Mouse (Mus musculus) forebrain, postnatal 0 days (tissue): ENCODE data around the gene Gfod2. TPM values are rescaled to one million over a fixed set of nuclear protein-coding genes. Genes with fewer than 3 reads are reported as not detected.

Experiments used
- ATAC-seq: fragments of 200-750 bp; cut with Nextera tagmentation; 2 replicates; pipeline ENCODE4 v1.8.0; 2017; ENCODE audit warnings: mild to moderate bottlenecking, moderate library complexity
- DNase-seq: peaks from one replicate; pipeline ENCODE4 v3.0.0-alpha.2; 2015
- H3K27ac ChIP-seq: fragments of 300-500 bp; sonication (generic); 2 replicates; pipeline ENCODE4 v1.5.1; 2014; ENCODE audit warnings: low read depth, mild to moderate bottlenecking, antibody characterized with exemption, low read length, moderate library complexity, mixed read lengths
- H3K27me3 ChIP-seq: fragments of 300-500 bp; sonication (generic); 2 replicates; pipeline ENCODE4 v1.6.1; 2014; ENCODE audit warnings: mild to moderate bottlenecking, low read length, mixed read lengths; ENCODE audit not compliant: insufficient read depth
- H3K36me3 ChIP-seq: fragments of 300-500 bp; sonication (generic); 2 replicates; pipeline ENCODE4 v1.6.1; 2014; ENCODE audit warnings: mild to moderate bottlenecking, moderate library complexity; ENCODE audit not compliant: insufficient read depth
- H3K4me1 ChIP-seq: fragments of 300-500 bp; sonication (generic); 2 replicates; pipeline ENCODE4 v1.6.1; 2014; ENCODE audit warnings: antibody characterized with exemption; ENCODE audit not compliant: insufficient read depth
- H3K4me2 ChIP-seq: fragments of 300-500 bp; sonication (generic); 2 replicates; pipeline ENCODE4 v1.6.1; 2014; ENCODE audit warnings: low read depth, mild to moderate bottlenecking, moderate library complexity
- H3K4me3 ChIP-seq: fragments of 300-500 bp; sonication (generic); 2 replicates; pipeline ENCODE4 v1.5.1; 2014; ENCODE audit warnings: low read depth, low read length, mixed read lengths
- H3K9ac ChIP-seq: fragments of 300-500 bp; sonication (generic); 2 replicates; pipeline ENCODE4 v1.6.1; 2014; ENCODE audit warnings: mild to moderate bottlenecking
- H3K9me3 ChIP-seq: fragments of 300-500 bp; sonication (generic); 2 replicates; pipeline ENCODE4 v1.6.1; 2016; ENCODE audit warnings: low read length
- CTCF ChIP-seq: sonication (generic); IDR thresholded peaks from 2 replicates; pipeline ENCODE4 v1.5.1; 2016; ENCODE audit warnings: antibody characterized with exemption, control low read depth, low read depth
- WGBS: fragments of 180-500 bp; shearing (Covaris S2); extraction: QIAGEN DNeasy Blood & Tissue Kit; methylation state at CpG from one replicate; pipeline ENCODE4 v1.1.7; 2014; 5-methylcytosine and 5-hydroxymethylcytosine counted together
- polyA plus RNA-seq: library from polyadenylated mRNA; unstranded; fragments of >200 nt; fragmentation: Nextera tagmentation; extraction: Ambion mirVana; gene quantifications from 2 replicates; pipeline ENCODE4 v1.2.1, GENCODE M21; 2015
- total RNA-seq: library from RNA; depleted of rRNA; stranded (reverse); fragments of >200 nt; gene quantifications from 2 replicates; pipeline ENCODE4 v1.2.3, GENCODE M21; 2014; rRNA removed

Gene Gfod2
- total and polyA plus RNA-seq, 2 experiments from 2014 or later = 51.2 to 71.2 TPM

- DNase-seq (no peak), ATAC-seq (no peak)
- Histone ChIP-seq H3K36me3 (peaks cover 38% of the 10 kb centered on the region), H3K4me3 (no peak overlapping the region), H3K27ac (no peak overlapping the region), H3K4me2 (no peak overlapping the region), H3K4me1 (no peaks in the 10 kb centered on the region), H3K27me3 (no peaks in the 10 kb centered on the region), H3K9me3 (no peaks in the 10 kb centered on the region), H3K9ac (no peak overlapping the region)
- WGBS = 84% methylated on average over 7 of the region's 7 CpGs
- no peak for TF ChIP-seq CTCF
Observed at GRCm38 (mm10) chr8:105685325-105685724, 73.1 kb downstream of the Gfod2 start.

- Histone ChIP-seq H3K9me3 (no peaks in the 10 kb centered on the region), H3K36me3 (peaks cover 84% of the 10 kb centered on the region), H3K4me1 (no peaks in the 10 kb centered on the region), H3K27me3 (no peaks in the 10 kb centered on the region), H3K9ac (no peak overlapping the region), H3K4me3 (no peak overlapping the region), H3K4me2 (no peak overlapping the region), H3K27ac (no peak overlapping the region)
- DNase-seq (no peak), ATAC-seq (no peak)
- 88% methylated on average over 1 of the region's 1 CpGs for WGBS
- TF ChIP-seq CTCF = peak; percentile 48
Observed at GRCm38 (mm10) chr8:105677891-105678290, 80.6 kb downstream of the Gfod2 start.

Other genes starting within 250 kb of the Gfod2 start
- 0.38 and 0.52 TPM in 2 replicates for gene Hsd11b2, start 239.9 kb downstream of the Gfod2 start, total RNA-seq
- gene Hsd11b2, start 239.9 kb downstream of the Gfod2 start, polyA plus RNA-seq = 1.3 and 2.6 TPM in 2 replicates
- gene Atp6v0d1, start 192.6 kb downstream of the Gfod2 start, total RNA-seq = 179 TPM in 2 replicates
- 251 and 275 TPM in 2 replicates for gene Atp6v0d1, start 192.6 kb downstream of the Gfod2 start, polyA plus RNA-seq
- 9.2 and 10.6 TPM in 2 replicates for gene Ripor1, start 153.4 kb downstream of the Gfod2 start, total RNA-seq
- 37.2 and 37.4 TPM in 2 replicates for gene Ripor1, start 153.4 kb downstream of the Gfod2 start, polyA plus RNA-seq
- 39.5 and 52.5 TPM in 2 replicates for gene Ctcf, start 122.1 kb downstream of the Gfod2 start, total RNA-seq
- gene Ctcf, start 122.1 kb downstream of the Gfod2 start, polyA plus RNA-seq = 67.9 and 86.0 TPM in 2 replicates
- gene Agrp, start 121.3 kb downstream of the Gfod2 start, total RNA-seq = 1.5 TPM in 1 of 2 replicates, not detected in the other
- 0.62 and 0.90 TPM in 2 replicates for gene Agrp, start 121.3 kb downstream of the Gfod2 start, polyA plus RNA-seq
- 4.4 and 5.6 TPM in 2 replicates for gene Carmil2, start 72.4 kb downstream of the Gfod2 start, total RNA-seq
- 21.5 and 28.0 TPM in 2 replicates for gene Carmil2, start 72.4 kb downstream of the Gfod2 start, polyA plus RNA-seq
- 24.1 and 35.0 TPM in 2 replicates for gene Acd, start 57.6 kb downstream of the Gfod2 start, total RNA-seq
- 90.0 and 95.7 TPM in 2 replicates for gene Acd, start 57.6 kb downstream of the Gfod2 start, polyA plus RNA-seq
- gene Pard6a, start 57.5 kb downstream of the Gfod2 start, total RNA-seq = 59.3 and 71.1 TPM in 2 replicates
- 63.8 and 72.5 TPM in 2 replicates for gene Pard6a, start 57.5 kb downstream of the Gfod2 start, polyA plus RNA-seq
- 0.23 TPM in 1 of 2 replicates, not detected in the other for gene 4933405L10Rik, start 51.0 kb downstream of the Gfod2 start, total RNA-seq
- gene 4933405L10Rik, start 51.0 kb downstream of the Gfod2 start, polyA plus RNA-seq = 0.21 and 0.31 TPM in 2 replicates
- gene Enkd1, start 50.5 kb downstream of the Gfod2 start, total RNA-seq = 10.3 and 10.9 TPM in 2 replicates
- 15.2 and 16.8 TPM in 2 replicates for gene Enkd1, start 50.5 kb downstream of the Gfod2 start, polyA plus RNA-seq
- 9.8 and 13.6 TPM in 2 replicates for gene Ranbp10, start 68.7 kb upstream of the Gfod2 start, total RNA-seq
- 3.5 and 4.5 TPM in 2 replicates for gene Ranbp10, start 68.7 kb upstream of the Gfod2 start, polyA plus RNA-seq
- gene Tsnaxip1, start 69.1 kb upstream of the Gfod2 start, total RNA-seq = 0.67 and 1.2 TPM in 2 replicates
- gene Tsnaxip1, start 69.1 kb upstream of the Gfod2 start, polyA plus RNA-seq = 0.92 and 1.1 TPM in 2 replicates
- gene Cenpt, start 94.6 kb upstream of the Gfod2 start, total RNA-seq = 42.4 and 44.7 TPM in 2 replicates
- gene Cenpt, start 94.6 kb upstream of the Gfod2 start, polyA plus RNA-seq = 39.0 and 42.8 TPM in 2 replicates
- 60.4 and 81.9 TPM in 2 replicates for gene Thap11, start 96.5 kb upstream of the Gfod2 start, total RNA-seq
- gene Thap11, start 96.5 kb upstream of the Gfod2 start, polyA plus RNA-seq = 48.6 and 57.2 TPM in 2 replicates
- gene Nutf2, start 101.9 kb upstream of the Gfod2 start, total RNA-seq = 70.4 and 89.5 TPM in 2 replicates
- 142 and 146 TPM in 2 replicates for gene Nutf2, start 101.9 kb upstream of the Gfod2 start, polyA plus RNA-seq
- 85.3 and 96.7 TPM in 2 replicates for gene Edc4, start 122.2 kb upstream of the Gfod2 start, total RNA-seq
- gene Edc4, start 122.2 kb upstream of the Gfod2 start, polyA plus RNA-seq = 36.1 and 41.7 TPM in 2 replicates
- gene Nrn1l, start 134.9 kb upstream of the Gfod2 start, total RNA-seq = 0.92 TPM in 1 of 2 replicates, not detected in the other
- 0.36 and 1.2 TPM in 2 replicates for gene Nrn1l, start 134.9 kb upstream of the Gfod2 start, polyA plus RNA-seq
- 16.6 and 24.5 TPM in 2 replicates for gene Pskh1, start 141.8 kb upstream of the Gfod2 start, total RNA-seq
- 8.0 and 10.4 TPM in 2 replicates for gene Pskh1, start 141.8 kb upstream of the Gfod2 start, polyA plus RNA-seq
- gene Ctrl, start 175.2 kb upstream of the Gfod2 start, total RNA-seq = 1.0 and 3.3 TPM in 2 replicates
- 1.1 and 1.9 TPM in 2 replicates for gene Ctrl, start 175.2 kb upstream of the Gfod2 start, polyA plus RNA-seq
- 46.5 and 63.7 TPM in 2 replicates for gene Psmb10, start 179.8 kb upstream of the Gfod2 start, total RNA-seq
- gene Psmb10, start 179.8 kb upstream of the Gfod2 start, polyA plus RNA-seq = 86.2 and 95.8 TPM in 2 replicates
- gene Lcat, start 184.7 kb upstream of the Gfod2 start, total RNA-seq = 6.0 and 7.9 TPM in 2 replicates
- gene Lcat, start 184.7 kb upstream of the Gfod2 start, polyA plus RNA-seq = 3.8 and 5.9 TPM in 2 replicates
- 9.7 and 12.4 TPM in 2 replicates for gene Slc12a4, start 207.4 kb upstream of the Gfod2 start, total RNA-seq
- 9.8 and 12.1 TPM in 2 replicates for gene Slc12a4, start 207.4 kb upstream of the Gfod2 start, polyA plus RNA-seq
- gene Dpep3, start 220.8 kb upstream of the Gfod2 start, total RNA-seq = not detected in 2 replicates
- not detected in 2 replicates for gene Dpep3, start 220.8 kb upstream of the Gfod2 start, polyA plus RNA-seq
- 14.3 and 17.8 TPM in 2 replicates for gene Dus2, start 232.7 kb upstream of the Gfod2 start, total RNA-seq
- 15.2 and 21.7 TPM in 2 replicates for gene Dus2, start 232.7 kb upstream of the Gfod2 start, polyA plus RNA-seq
- not detected in 2 replicates for gene Dpep2nb, start 247.3 kb upstream of the Gfod2 start, total RNA-seq
- not detected in 2 replicates for gene Dpep2nb, start 247.3 kb upstream of the Gfod2 start, polyA plus RNA-seq